Mouse (Mus musculus) heart, adult 2 months (tissue): ENCODE results near the gene Rnasek.

ENCODE experiments used
- CTCF ChIP-seq: fragments of 200-600 bp; IDR thresholded peaks from 2 replicates; pipeline ENCODE4 v1.8.1; 2022; ENCODE audit warnings: antibody characterized with exemption, mild to moderate bottlenecking, moderate library complexity
- EP300 ChIP-seq: fragments of 200-500 bp; IDR thresholded peaks from 2 replicates; pipeline ENCODE4 v1.6.1; 2011; ENCODE audit warnings: low read depth, low read length, control low read depth; ENCODE audit not compliant: insufficient read depth
- POLR2A ChIP-seq: fragments of 200-500 bp; IDR thresholded peaks from 2 replicates; pipeline ENCODE4 v1.6.1; 2011; ENCODE audit warnings: mild to moderate bottlenecking, low read depth, low read length, control low read depth; ENCODE audit not compliant: insufficient read depth

GRCm38 (mm10) chr11:70289236-70289635, 49.6 kb upstream of the Rnasek start:
- no peak for TF ChIP-seq POLR2A
- TF ChIP-seq CTCF: no peak
- TF ChIP-seq EP300: no peak
